ENCODE assay signal across 8 mouse cellular contexts in the genomic region with DNA sequence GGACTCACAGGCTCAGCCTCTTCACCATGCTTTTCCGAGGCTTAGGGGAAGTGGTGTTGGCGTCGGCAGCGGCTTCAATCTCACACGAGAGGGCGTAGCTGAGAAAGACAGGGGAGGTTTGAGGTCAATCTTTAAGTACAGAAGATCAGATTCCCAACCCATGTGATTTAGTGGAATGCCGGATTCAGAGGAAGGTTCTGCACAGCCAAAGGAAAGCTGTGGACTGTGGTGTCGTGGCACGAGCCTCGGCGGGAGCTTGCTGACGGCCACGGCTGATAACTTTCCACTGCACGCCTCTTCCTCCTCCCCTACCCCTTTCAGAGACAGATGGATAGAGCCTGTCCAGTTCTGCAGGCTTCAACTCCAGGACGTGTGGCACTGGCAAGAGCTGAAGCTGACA.
DNase-seq lines count a peak whose midpoint lies in the region; ATAC-seq and TF ChIP-seq lines count a peak whose summit lies in the region.

No protein-coding gene starts in this region.

- no peak overlapping the region for H3K27ac ChIP-seq in liver, postnatal 0 days (ENCODE audit: low read depth)
- H3K27ac ChIP-seq in embryonic facial prominence, embryonic 13.5 days = peak overlapping the region; percentile 55; the same call in 1 of the 2 replicates
- no peak overlapping the region for H3K27ac ChIP-seq in kidney, adult 2 months (ENCODE audit: insufficient read depth, low read depth, low read length)

- TF ChIP-seq CTCF in liver, postnatal 0 days (IDR thresholded peaks at IDR 0.05; ENCODE audit: low read depth) = peak; percentile 46
- TF ChIP-seq CTCF in kidney, adult 2 months (conservative IDR thresholded peaks at IDR 0.05; ENCODE audit: insufficient read depth, insufficient read length, low read depth, low read length) = peak; percentile 35; the same call in 1 of the 2 replicates

- H3K9ac ChIP-seq in liver, postnatal 0 days (replicated peaks) = no peak overlapping the region; the same call in 1 of the 2 replicates
- no peak overlapping the region for H3K9ac ChIP-seq in embryonic facial prominence, embryonic 13.5 days

- H3K36me3 ChIP-seq in liver, postnatal 0 days (replicated peaks; ENCODE audit: insufficient read depth, low read length) = peaks cover 37% of the 10 kb centered on the region
- peaks cover 50% of the 10 kb centered on the region for H3K36me3 ChIP-seq in embryonic facial prominence, embryonic 13.5 days
- H3K36me3 ChIP-seq in kidney, adult 2 months (ENCODE audit: control insufficient read depth, insufficient read depth, low read length) = peaks cover 10% of the 10 kb centered on the region

- WGBS in liver, postnatal 0 days (ENCODE audit: insufficient replicate concordance) = 32% methylated on average over 15 of the region's 15 CpGs
- 49% methylated on average over 15 of the region's 15 CpGs for WGBS in embryonic facial prominence, embryonic 13.5 days
- 34% methylated on average over 15 of the region's 15 CpGs for WGBS in kidney, adult 2 months

- no peak for TF ChIP-seq POLR2A in kidney, adult 2 months (IDR thresholded peaks at IDR 0.05; ENCODE audit: low read depth, low read length)

- no peak for DNase-seq in liver, postnatal 0 days
- DNase-seq in liver = no peak
- peak; percentile 58 for DNase-seq in kidney, adult 2 months
- no peak for DNase-seq in cerebellum, postnatal 25 days
- no peak for DNase-seq in ovary, postnatal 36 days (ENCODE audit: low spot score)
- no peak for DNase-seq in cerebellum, adult 9-10 months

- H3K4me1 ChIP-seq in liver, postnatal 0 days (ENCODE audit: insufficient read depth) = peaks cover 11% of the 10 kb centered on the region
- H3K4me1 ChIP-seq in embryonic facial prominence, embryonic 13.5 days = peaks cover 18% of the 10 kb centered on the region
- H3K4me1 ChIP-seq in kidney, adult 2 months (ENCODE audit: control insufficient read depth, insufficient read depth, low read length) = peaks cover 8% of the 10 kb centered on the region; the same call in 1 of the 2 replicates

- no peak overlapping the region for H3K4me2 ChIP-seq in liver, postnatal 0 days (ENCODE audit: low read depth, low read length)
- no peak overlapping the region for H3K4me2 ChIP-seq in embryonic facial prominence, embryonic 13.5 days

- H3K9me3 ChIP-seq in liver, postnatal 0 days (ENCODE audit: low read length) = no peaks in the 10 kb centered on the region
- no peaks in the 10 kb centered on the region for H3K9me3 ChIP-seq in embryonic facial prominence, embryonic 13.5 days

- no peak for TF ChIP-seq EP300 in liver, postnatal 0 days (IDR thresholded peaks at IDR 0.05; ENCODE audit: low read depth)

- no peak overlapping the region for H3K4me3 ChIP-seq in liver, postnatal 0 days (ENCODE audit: low read depth, low read length)
- no peak overlapping the region for H3K4me3 ChIP-seq in embryonic facial prominence, embryonic 13.5 days
- no peak overlapping the region for H3K4me3 ChIP-seq in kidney, adult 2 months (ENCODE audit: insufficient read depth, low read depth, low read length)

- no peaks in the 10 kb centered on the region for H3K27me3 ChIP-seq in liver, postnatal 0 days (ENCODE audit: insufficient read depth, low read length)
- no peaks in the 10 kb centered on the region for H3K27me3 ChIP-seq in embryonic facial prominence, embryonic 13.5 days
- H3K27me3 ChIP-seq in kidney, adult 2 months (replicated peaks; ENCODE audit: control insufficient read depth, insufficient read depth, low read length) = no peaks in the 10 kb centered on the region

- no peak for ATAC-seq in liver, postnatal 0 days
- ATAC-seq in embryonic facial prominence, embryonic 13.5 days (ENCODE audit: insufficient number of reproducible peaks, insufficient read depth, low FRiP score, low TSS enrichment, low read depth) = no peak
- 0 out of 2 replicates have a peak, but pooled peaks have one; percentile 35 for ATAC-seq in megakaryocyte-erythroid progenitor cell, adult 5-6 weeks (replicated peaks; ENCODE audit: low FRiP score, low TSS enrichment, poor library complexity, severe bottlenecking)
